Mouse (Mus musculus): ENCODE measurements at regions not wholly inside any gene's neighbourhood (a gene's known extent, or its start where the extent isn't known, plus 50 kb on each side); places are given as distances from the start of the nearest gene placed in this dataset.

DNA sequence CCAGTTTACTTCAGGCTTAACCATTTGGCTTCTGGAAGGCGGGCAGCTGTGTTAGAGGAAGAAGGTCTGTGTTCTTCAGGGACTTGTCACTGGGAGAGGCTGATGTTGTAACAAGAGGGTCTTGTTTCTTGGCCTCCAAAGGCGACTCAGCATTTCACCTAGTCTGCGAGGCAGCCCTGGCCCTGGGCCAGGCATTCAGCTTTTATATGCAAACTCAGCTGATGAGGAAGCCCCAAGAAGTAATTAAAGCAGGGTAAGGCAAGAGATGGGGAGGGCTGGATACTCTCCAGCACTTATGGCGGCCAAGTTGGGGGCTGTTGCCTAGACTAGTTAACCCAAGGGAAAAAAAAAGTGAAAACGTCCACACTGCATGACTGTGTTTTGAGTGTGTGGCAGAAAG is 162.4 kb upstream of the Ap5m1 start:
- dilution Hi-C loops (cut with MboI; ENCODE audit: extremely low pct_ligation_motif_present, extremely low pct_unique_long_range_greater_than_20kb, low sequenced_read_pairs), result no loop called here
- H3K9ac ChIP-seq (ENCODE audit: insufficient read depth, low read depth), result no peak overlapping the region
- no peak for DNase-seq (ENCODE audit: extremely low read depth)
- TF ChIP-seq POLR2AphosphoS2 (IDR thresholded peaks at IDR 0.05; ENCODE audit: low read depth, low read length) (no peak), RCOR1 (conservative IDR thresholded peaks at IDR 0.05; ENCODE audit: low read depth, low read length) (no peak), UBTF (IDR thresholded peaks at IDR 0.05; ENCODE audit: low read depth, low read length) (no peak), MEF2A (IDR thresholded peaks at IDR 0.05; ENCODE audit: borderline replicate concordance, low read depth, low read length) (no peak), RAD21 (IDR thresholded peaks at IDR 0.05; ENCODE audit: low read depth, low read length) (no peak), NRF1 (IDR thresholded peaks at IDR 0.05; ENCODE audit: low read depth, low read length) (no peak), SIN3A (IDR thresholded peaks at IDR 0.05; ENCODE audit: low read length) (no peak), ETS1 (conservative IDR thresholded peaks at IDR 0.05; ENCODE audit: low read depth, low read length) (no peak), NELFE (IDR thresholded peaks at IDR 0.05; ENCODE audit: low read depth, low read length) (no peak), ZKSCAN1 (IDR thresholded peaks at IDR 0.05; ENCODE audit: borderline replicate concordance, low read depth, low read length) (no peak), PAX5 (IDR thresholded peaks at IDR 0.05; ENCODE audit: low read length) (no peak), TCF12 (IDR thresholded peaks at IDR 0.05; ENCODE audit: low read depth, low read length) (no peak), SMC3 (IDR thresholded peaks at IDR 0.05; ENCODE audit: low read depth, low read length) (no peak)
- in situ Hi-C loops (cut with MboI; ENCODE audit: low pct_ligation_motif_present, low pct_unique_long_range_greater_than_20kb, low sequenced_read_pairs), result no loop called here
- no peak overlapping the region for H3K27ac ChIP-seq (ENCODE audit: insufficient read depth, low read depth)
- H3K4me2 ChIP-seq (ENCODE audit: insufficient read depth, low read depth, poor library complexity, severe bottlenecking), result no peak overlapping the region
- H3K9me3 ChIP-seq (replicated peaks; ENCODE audit: low read length), result no peaks in the 10 kb centered on the region
- H3K4me3 ChIP-seq (replicated peaks in 1 of 3; ENCODE audit: low read depth in 2 of 3, low read length in 2 of 3, poor library complexity in 1 of 3), result no peak overlapping the region
- no peaks in the 10 kb centered on the region for H3K4me1 ChIP-seq (ENCODE audit: control insufficient read depth in 1 of 2, insufficient read depth in 2 of 2)
- no peaks in the 10 kb centered on the region for H3K36me3 ChIP-seq (replicated peaks in 1 of 2; ENCODE audit: control insufficient read depth in 1 of 2, insufficient read depth in 1 of 2, low read length in 1 of 2)
- no peaks in the 10 kb centered on the region for H3K79me2 ChIP-seq (replicated peaks; ENCODE audit: control insufficient read depth, extremely low read depth, insufficient read depth, poor library complexity, severe bottlenecking)
- no peaks in the 10 kb centered on the region for H3K27me3 ChIP-seq (replicated peaks)

DNA sequence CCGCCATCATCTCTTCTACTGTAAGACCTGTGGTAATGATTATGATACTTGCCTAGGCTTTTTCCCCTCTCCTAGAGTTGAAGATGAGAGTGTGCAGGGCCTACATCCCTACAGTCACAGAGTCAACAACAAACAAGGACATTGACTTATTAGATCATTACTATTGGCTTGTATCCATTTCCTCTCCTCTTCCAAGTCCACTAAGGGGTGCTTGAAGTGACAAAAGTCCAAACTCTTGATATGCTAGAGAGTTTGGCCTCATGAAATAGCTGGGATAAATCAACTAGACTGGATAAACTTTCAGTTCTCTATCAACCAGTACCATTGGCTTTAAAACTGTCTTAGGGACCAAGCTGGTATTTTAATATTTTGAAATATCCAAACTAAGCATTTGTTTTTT is 165.7 kb upstream of the Ap5m1 start:
- H3K9me3 ChIP-seq (replicated peaks; ENCODE audit: low read length), result no peaks in the 10 kb centered on the region
- H3K79me2 ChIP-seq (replicated peaks; ENCODE audit: control insufficient read depth, extremely low read depth, insufficient read depth, poor library complexity, severe bottlenecking), result no peaks in the 10 kb centered on the region
- dilution Hi-C loops (cut with MboI; ENCODE audit: extremely low pct_ligation_motif_present, extremely low pct_unique_long_range_greater_than_20kb, low sequenced_read_pairs), result no loop called here
- no peaks in the 10 kb centered on the region for H3K4me1 ChIP-seq (ENCODE audit: control insufficient read depth in 1 of 2, insufficient read depth in 2 of 2)
- H3K36me3 ChIP-seq (replicated peaks in 1 of 2; ENCODE audit: control insufficient read depth in 1 of 2, insufficient read depth in 1 of 2, low read length in 1 of 2), result no peaks in the 10 kb centered on the region
- in situ Hi-C loops (cut with MboI; ENCODE audit: low pct_ligation_motif_present, low pct_unique_long_range_greater_than_20kb, low sequenced_read_pairs), result no loop called here
- H3K27ac ChIP-seq (ENCODE audit: insufficient read depth, low read depth), result no peak overlapping the region
- H3K27me3 ChIP-seq (replicated peaks), result no peaks in the 10 kb centered on the region
- TF ChIP-seq ETS1 (conservative IDR thresholded peaks at IDR 0.05; ENCODE audit: low read depth, low read length), result no peak
- TF ChIP-seq PAX5 (IDR thresholded peaks at IDR 0.05; ENCODE audit: low read length), result no peak
- no peak for TF ChIP-seq USF1 (IDR thresholded peaks at IDR 0.05; ENCODE audit: low read depth, low read length)
- no peak for TF ChIP-seq ZNF384 (IDR thresholded peaks at IDR 0.05; ENCODE audit: low read depth, low read length)
- TF ChIP-seq EP300 (IDR thresholded peaks at IDR 0.05; ENCODE audit: low read length), result no peak
- no peak for TF ChIP-seq ZC3H11A (IDR thresholded peaks at IDR 0.05; ENCODE audit: low read depth, low read length)
- TF ChIP-seq TCF12 (IDR thresholded peaks at IDR 0.05; ENCODE audit: low read depth, low read length), result no peak
- TF ChIP-seq NRF1 (IDR thresholded peaks at IDR 0.05; ENCODE audit: low read depth, low read length), result no peak
- no peak for DNase-seq (ENCODE audit: extremely low read depth)
- H3K4me3 ChIP-seq (replicated peaks in 1 of 3; ENCODE audit: low read depth in 2 of 3, low read length in 2 of 3, poor library complexity in 1 of 3), result no peak overlapping the region
- no peak overlapping the region for H3K9ac ChIP-seq (ENCODE audit: insufficient read depth, low read depth)
- no peak overlapping the region for H3K4me2 ChIP-seq (ENCODE audit: insufficient read depth, low read depth, poor library complexity, severe bottlenecking)
